Mouse (Mus musculus) intestine, postnatal 0 days (tissue): ENCODE results near the gene Olfr1467. TPM values are rescaled to one million over a fixed set of nuclear protein-coding genes. Genes with fewer than 3 reads are reported as not detected.

Experiments
- ATAC-seq: fragments of 200-750 bp; cut with Nextera tagmentation; 2 replicates; pipeline ENCODE4 v1.8.0; 2017; ENCODE audit warnings: mild to moderate bottlenecking, moderate TSS enrichment, moderate library complexity
- H3K27ac ChIP-seq: fragments of 300-500 bp; sonication (generic); 2 replicates; pipeline ENCODE4 v1.5.1; 2014; ENCODE audit warnings: mild to moderate bottlenecking, low read depth, low read length, moderate library complexity
- H3K27me3 ChIP-seq: fragments of 300-500 bp; sonication (generic); replicated peaks from 2 replicates; pipeline ENCODE4 v1.6.1; 2014; ENCODE audit warnings: low read length, mixed read lengths; ENCODE audit not compliant: control insufficient read depth, insufficient read depth
- H3K36me3 ChIP-seq: fragments of 300-500 bp; sonication (generic); 2 replicates; pipeline ENCODE4 v1.6.1; 2014; ENCODE audit warnings: mild to moderate bottlenecking, moderate library complexity; ENCODE audit not compliant: control insufficient read depth, insufficient read depth
- H3K4me1 ChIP-seq: fragments of 300-500 bp; sonication (generic); replicated peaks from 2 replicates; pipeline ENCODE4 v1.6.1; 2014; ENCODE audit warnings: antibody characterized with exemption, low read length, mixed read lengths; ENCODE audit not compliant: control insufficient read depth, insufficient read depth
- H3K4me2 ChIP-seq: fragments of 300-500 bp; sonication (generic); replicated peaks from 2 replicates; pipeline ENCODE4 v1.6.1; 2014; ENCODE audit warnings: low read depth, mild to moderate bottlenecking, moderate library complexity
- H3K4me3 ChIP-seq: fragments of 300-500 bp; sonication (generic); 2 replicates; pipeline ENCODE4 v1.5.1; 2014; ENCODE audit warnings: low read depth, low read length
- H3K9ac ChIP-seq: fragments of 300-500 bp; sonication (generic); 2 replicates; pipeline ENCODE4 v1.6.1; 2014; ENCODE audit warnings: mild to moderate bottlenecking, low read depth, low read length
- H3K9me3 ChIP-seq: fragments of 300-500 bp; sonication (generic); 2 replicates; pipeline ENCODE4 v1.6.1; 2016; ENCODE audit warnings: mixed run types; ENCODE audit not compliant: control insufficient read depth
- CTCF ChIP-seq: sonication (generic); IDR thresholded peaks from 2 replicates; pipeline ENCODE4 v1.5.1; 2016; ENCODE audit warnings: low read depth, mild to moderate bottlenecking, control low read depth, antibody characterized with exemption, moderate library complexity
- WGBS: fragments of 180-500 bp; shearing (Covaris S2); extraction: QIAGEN DNeasy Blood & Tissue Kit; methylation state at CpG from one replicate; pipeline ENCODE4 v1.1.7; 2014; 5-methylcytosine and 5-hydroxymethylcytosine counted together
- polyA plus RNA-seq: library from polyadenylated mRNA; unstranded; fragments of >200 nt; fragmentation: Nextera tagmentation; extraction: Ambion mirVana; gene quantifications from 2 replicates; pipeline ENCODE4 v1.2.1, GENCODE M21; 2015

The Olfr1467 gene
- not detected in 2 replicates for polyA plus RNA-seq

- Histone ChIP-seq H3K4me2 (no peak within 1 kb of the TSS), H3K36me3 (no peaks in the 10 kb centered on the region), H3K27ac (no peak within 1 kb of the TSS), H3K27me3 (no peaks in the 10 kb centered on the region), H3K9me3 (0 out of 2 replicates have a peak, but pooled peaks cover 3% of the 10 kb centered on the region), H3K4me3 (no peak within 1 kb of the TSS), H3K9ac (no peak within 1 kb of the TSS), H3K4me1 (no peaks in the 10 kb centered on the region)
- no peak for TF ChIP-seq CTCF
- no peak for ATAC-seq
- WGBS, result 72% methylated on average over 2 of the region's 2 CpGs
Observed at GRCm38 (mm10) chr19:13361936-13362335, at the start of gene Olfr1467. Olfr1467 (plus strand) TSS chr19:13362236.

- Histone ChIP-seq H3K4me1 (no peaks in the 10 kb centered on the region), H3K27me3 (no peaks in the 10 kb centered on the region), H3K9me3 (no peaks in the 10 kb centered on the region), H3K4me3 (no peak within 1 kb of the TSS), H3K4me2 (no peak within 1 kb of the TSS), H3K9ac (no peak within 1 kb of the TSS), H3K27ac (no peak within 1 kb of the TSS), H3K36me3 (no peaks in the 10 kb centered on the region)
- no peak for TF ChIP-seq CTCF
- no peak for ATAC-seq
Observed at GRCm38 (mm10) chr19:13315441-13315840, 46.6 kb upstream of the Olfr1467 start, which contains the start of gene Olfr1465. Olfr1465 (minus strand) TSS chr19:13315541.

GRCm38 (mm10) chr19:13338562-13338961, 23.5 kb upstream of the Olfr1467 start, which contains the start of gene Olfr1466:
Olfr1466 (plus strand) TSS chr19:13338862.
- TF ChIP-seq CTCF, result no peak
- H3K27ac ChIP-seq, result no peak within 1 kb of the TSS
- H3K9me3 ChIP-seq, result 0 out of 2 replicates have a peak, but pooled peaks cover 4% of the 10 kb centered on the region
- 91% methylated on average over 2 of the region's 2 CpGs for WGBS
- no peak within 1 kb of the TSS for H3K4me3 ChIP-seq
- H3K4me2 ChIP-seq, result no peak within 1 kb of the TSS
- no peaks in the 10 kb centered on the region for H3K4me1 ChIP-seq
- no peaks in the 10 kb centered on the region for H3K36me3 ChIP-seq
- no peaks in the 10 kb centered on the region for H3K27me3 ChIP-seq
- ATAC-seq, result no peak
- H3K9ac ChIP-seq, result no peak within 1 kb of the TSS

GRCm38 (mm10) chr19:13407549-13407948, 45.5 kb downstream of the Olfr1467 start, which contains the start of gene Olfr1469:
Olfr1469 (plus strand) TSS chr19:13407849.
- Histone ChIP-seq H3K4me1 (no peaks in the 10 kb centered on the region), H3K4me3 (no peak within 1 kb of the TSS), H3K4me2 (no peak within 1 kb of the TSS), H3K36me3 (no peaks in the 10 kb centered on the region), H3K9ac (no peak within 1 kb of the TSS), H3K27ac (no peak within 1 kb of the TSS), H3K27me3 (no peaks in the 10 kb centered on the region), H3K9me3 (no peaks in the 10 kb centered on the region)
- no peak for TF ChIP-seq CTCF
- no peak for ATAC-seq
- WGBS, result 76% methylated on average over 2 of the region's 2 CpGs

Other genes starting within 250 kb of the Olfr1467 start
- gene Olfr1459, start 212.7 kb upstream of the Olfr1467 start, polyA plus RNA-seq, result not detected in 2 replicates
- gene Olfr1461, start 199.2 kb upstream of the Olfr1467 start, polyA plus RNA-seq, result not detected in 2 replicates
- gene Olfr1462, start 176.5 kb upstream of the Olfr1467 start, polyA plus RNA-seq, result not detected in 2 replicates
- gene Olfr1463, start 130.9 kb upstream of the Olfr1467 start, polyA plus RNA-seq, result not detected in 2 replicates
- gene Olfr1465, start 46.7 kb upstream of the Olfr1467 start, polyA plus RNA-seq, result not detected in 2 replicates
- gene Olfr1466, start 23.4 kb upstream of the Olfr1467 start, polyA plus RNA-seq, result not detected in 2 replicates
- gene Olfr1469, start 45.6 kb downstream of the Olfr1467 start, polyA plus RNA-seq, result not detected in 2 replicates
- gene Olfr1471, start 81.2 kb downstream of the Olfr1467 start, polyA plus RNA-seq, result not detected in 2 replicates
- gene Olfr1472, start 93.8 kb downstream of the Olfr1467 start, polyA plus RNA-seq, result not detected in 2 replicates
- not detected in 2 replicates for gene Olfr1474, start 107.3 kb downstream of the Olfr1467 start, polyA plus RNA-seq
- gene Olfr1475, start 118.0 kb downstream of the Olfr1467 start, polyA plus RNA-seq, result not detected in 2 replicates
- not detected in 2 replicates for gene Olfr1477, start 138.3 kb downstream of the Olfr1467 start, polyA plus RNA-seq
- not detected in 2 replicates for gene Olfr1480, start 165.7 kb downstream of the Olfr1467 start, polyA plus RNA-seq
- gene Olfr1484, start 221.3 kb downstream of the Olfr1467 start, polyA plus RNA-seq, result not detected in 2 replicates